Mouse (Mus musculus) ES-Bruce4 (cell line): ENCODE results near the gene Tial1. TPM values are rescaled to one million over a fixed set of nuclear protein-coding genes. Genes with fewer than 3 reads are reported as not detected.

ENCODE experiments used
- H3K27ac ChIP-seq: 2 replicates; pipeline ENCODE4 v1.5.1; 2012; ENCODE audit warnings: low read length, inconsistent platforms; ENCODE audit not compliant: insufficient read depth
- H3K27me3 ChIP-seq: 2 replicates; pipeline ENCODE4 v1.6.1; 2012; ENCODE audit warnings: mild to moderate bottlenecking, low read length, inconsistent platforms; ENCODE audit not compliant: control insufficient read depth, poor library complexity, insufficient read depth, severe bottlenecking
- H3K36me3 ChIP-seq: 2 replicates; pipeline ENCODE4 v1.6.1; 2012; ENCODE audit warnings: inconsistent platforms, mild to moderate bottlenecking, low read length, moderate library complexity; ENCODE audit not compliant: control insufficient read depth, poor library complexity, insufficient read depth, severe bottlenecking
- H3K4me1 ChIP-seq: one replicate; pipeline ENCODE4 v1.8.1; 2011; ENCODE audit warnings: low read length; ENCODE audit not compliant: control insufficient read depth, insufficient read depth
- H3K4me3 ChIP-seq: 2 replicates; pipeline ENCODE4 v1.5.1; 2011; ENCODE audit warnings: low read depth, mild to moderate bottlenecking, low read length
- H3K9ac ChIP-seq: 2 replicates; pipeline ENCODE4 v1.6.1; 2012; ENCODE audit warnings: low read depth, mild to moderate bottlenecking, inconsistent platforms; ENCODE audit not compliant: poor library complexity, severe bottlenecking
- H3K9me3 ChIP-seq: replicated peaks from 2 replicates; pipeline ENCODE4 v1.6.1; 2012; ENCODE audit warnings: mild to moderate bottlenecking, low read length, inconsistent platforms; ENCODE audit not compliant: control insufficient read depth, poor library complexity, insufficient read depth, severe bottlenecking
- CTCF ChIP-seq: IDR thresholded peaks from one replicate; pipeline ENCODE4 v1.8.1; 2011; ENCODE audit warnings: low read depth, low read length
- EP300 ChIP-seq: IDR thresholded peaks from 2 replicates; pipeline ENCODE4 v1.6.1; 2011; ENCODE audit warnings: low read depth, low read length; ENCODE audit not compliant: insufficient read depth
- POLR2A ChIP-seq: IDR thresholded peaks from one replicate; pipeline ENCODE4 v1.8.1; 2011; ENCODE audit warnings: low read length; ENCODE audit not compliant: insufficient read depth
- polyA plus RNA-seq: library from polyadenylated mRNA; stranded (reverse); fragments of >200 nt; gene quantifications from 2 replicates; pipeline ENCODE4 v1.2.4, GENCODE M21; 2011; ENCODE audit warnings: low read depth; ENCODE audit not compliant: missing spikeins, insufficient read depth, insufficient read length

Tial1 gene
- polyA plus RNA-seq, 1 experiment, result 152 TPM

DNA sequence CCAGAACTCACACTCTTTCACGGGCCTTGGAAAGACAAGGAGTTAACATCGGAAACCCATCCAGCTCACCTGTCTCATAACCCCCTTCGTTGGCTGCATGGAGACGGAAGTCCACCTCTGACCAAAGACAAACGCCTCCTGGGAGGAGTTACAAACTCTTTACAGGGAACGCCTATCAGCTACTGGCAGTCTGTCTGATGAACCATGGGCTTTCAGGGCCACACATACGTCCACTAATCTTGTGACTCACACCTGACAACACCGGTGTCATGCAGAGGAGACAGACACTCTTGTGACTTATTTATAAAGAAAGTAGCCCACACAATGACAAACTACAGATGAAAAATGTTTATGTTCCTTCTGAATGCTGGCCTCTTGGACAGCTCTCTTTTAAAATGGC lies 58.9 kb downstream of the Tial1 start:
- no peaks in the 10 kb centered on the region for H3K4me1 ChIP-seq
- H3K9me3 ChIP-seq, result no peaks in the 10 kb centered on the region
- no peak overlapping the region for H3K4me3 ChIP-seq
- no peak overlapping the region for H3K9ac ChIP-seq
- no peak overlapping the region for H3K27ac ChIP-seq
- no peaks in the 10 kb centered on the region; the same call in 1 of the 2 replicates for H3K27me3 ChIP-seq
- TF ChIP-seq POLR2A (no peak), EP300 (no peak), CTCF (no peak)
- H3K36me3 ChIP-seq, result no peaks in the 10 kb centered on the region

- no peak overlapping the region for H3K4me3 ChIP-seq
- no peak overlapping the region for H3K27ac ChIP-seq
- no peak for TF ChIP-seq EP300
- no peak for TF ChIP-seq CTCF
- TF ChIP-seq POLR2A, result no peak
- no peaks in the 10 kb centered on the region; the same call in 1 of the 2 replicates for H3K27me3 ChIP-seq
- H3K9ac ChIP-seq, result no peak overlapping the region
- no peaks in the 10 kb centered on the region for H3K4me1 ChIP-seq
- no peaks in the 10 kb centered on the region for H3K9me3 ChIP-seq
- H3K36me3 ChIP-seq, result no peaks in the 10 kb centered on the region
Measured at GRCm38 (mm10) chr7:128398664-128399063, 62.9 kb downstream of the Tial1 start.

DNA sequence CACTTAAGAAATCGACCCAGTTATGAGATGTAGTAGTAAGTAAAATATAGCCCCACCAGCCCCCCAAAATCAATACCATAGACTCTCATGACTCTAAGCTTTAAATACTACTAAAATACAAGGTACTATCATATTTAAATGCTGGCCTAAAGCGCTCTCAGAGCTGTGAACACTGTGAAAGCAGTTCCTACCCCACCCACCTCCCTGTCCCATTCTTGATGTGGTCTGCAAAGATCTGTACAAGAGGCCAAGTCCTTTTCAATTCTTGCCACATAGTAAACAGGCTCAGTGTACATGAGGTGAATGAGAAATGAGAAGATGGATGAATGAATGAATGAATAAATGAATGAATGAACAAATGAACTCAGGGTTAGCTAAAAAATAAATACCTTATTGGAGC lies 64.5 kb downstream of the Tial1 start:
- no peaks in the 10 kb centered on the region for H3K9me3 ChIP-seq
- no peaks in the 10 kb centered on the region for H3K36me3 ChIP-seq
- H3K27me3 ChIP-seq, result no peaks in the 10 kb centered on the region; the same call in 1 of the 2 replicates
- H3K9ac ChIP-seq, result no peak overlapping the region
- H3K4me3 ChIP-seq, result no peak overlapping the region
- no peaks in the 10 kb centered on the region for H3K4me1 ChIP-seq
- no peak overlapping the region for H3K27ac ChIP-seq
- TF ChIP-seq POLR2A (no peak), CTCF (no peak), EP300 (no peak)

DNA sequence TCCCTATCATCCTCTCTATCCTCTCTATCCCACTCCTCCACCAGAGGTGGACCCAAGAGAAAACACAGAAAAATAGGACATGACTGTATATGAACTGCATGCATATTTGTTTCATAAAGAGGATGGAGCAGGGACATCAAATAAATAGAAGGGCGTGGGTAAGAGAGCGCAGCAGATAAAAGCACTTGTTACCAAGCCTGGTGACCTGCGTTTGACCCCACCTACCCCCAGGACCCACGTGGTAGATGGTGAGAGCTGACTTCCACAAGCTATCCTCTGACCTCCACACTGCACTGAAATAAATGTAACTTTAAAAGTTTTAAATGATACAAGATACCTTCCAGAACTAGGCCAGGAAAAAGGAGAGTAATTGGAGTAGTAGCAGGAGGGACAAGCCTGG lies 67.8 kb downstream of the Tial1 start:
- Histone ChIP-seq H3K4me1 (no peaks in the 10 kb centered on the region), H3K27ac (no peak overlapping the region), H3K4me3 (no peak overlapping the region), H3K27me3 (no peaks in the 10 kb centered on the region), H3K9ac (no peak overlapping the region), H3K9me3 (no peaks in the 10 kb centered on the region), H3K36me3 (no peaks in the 10 kb centered on the region)
- no peak for TF ChIP-seq EP300

GRCm38 (mm10) chr7:128392972-128393314 lies 68.6 kb downstream of the Tial1 start:
- no peak overlapping the region for H3K4me3 ChIP-seq
- no peaks in the 10 kb centered on the region for H3K36me3 ChIP-seq
- H3K9me3 ChIP-seq, result no peaks in the 10 kb centered on the region
- no peak overlapping the region for H3K9ac ChIP-seq
- no peaks in the 10 kb centered on the region for H3K4me1 ChIP-seq
- no peak for TF ChIP-seq POLR2A
- TF ChIP-seq EP300, result no peak
- TF ChIP-seq CTCF, result no peak
- no peak overlapping the region for H3K27ac ChIP-seq
- H3K27me3 ChIP-seq, result no peaks in the 10 kb centered on the region

DNA sequence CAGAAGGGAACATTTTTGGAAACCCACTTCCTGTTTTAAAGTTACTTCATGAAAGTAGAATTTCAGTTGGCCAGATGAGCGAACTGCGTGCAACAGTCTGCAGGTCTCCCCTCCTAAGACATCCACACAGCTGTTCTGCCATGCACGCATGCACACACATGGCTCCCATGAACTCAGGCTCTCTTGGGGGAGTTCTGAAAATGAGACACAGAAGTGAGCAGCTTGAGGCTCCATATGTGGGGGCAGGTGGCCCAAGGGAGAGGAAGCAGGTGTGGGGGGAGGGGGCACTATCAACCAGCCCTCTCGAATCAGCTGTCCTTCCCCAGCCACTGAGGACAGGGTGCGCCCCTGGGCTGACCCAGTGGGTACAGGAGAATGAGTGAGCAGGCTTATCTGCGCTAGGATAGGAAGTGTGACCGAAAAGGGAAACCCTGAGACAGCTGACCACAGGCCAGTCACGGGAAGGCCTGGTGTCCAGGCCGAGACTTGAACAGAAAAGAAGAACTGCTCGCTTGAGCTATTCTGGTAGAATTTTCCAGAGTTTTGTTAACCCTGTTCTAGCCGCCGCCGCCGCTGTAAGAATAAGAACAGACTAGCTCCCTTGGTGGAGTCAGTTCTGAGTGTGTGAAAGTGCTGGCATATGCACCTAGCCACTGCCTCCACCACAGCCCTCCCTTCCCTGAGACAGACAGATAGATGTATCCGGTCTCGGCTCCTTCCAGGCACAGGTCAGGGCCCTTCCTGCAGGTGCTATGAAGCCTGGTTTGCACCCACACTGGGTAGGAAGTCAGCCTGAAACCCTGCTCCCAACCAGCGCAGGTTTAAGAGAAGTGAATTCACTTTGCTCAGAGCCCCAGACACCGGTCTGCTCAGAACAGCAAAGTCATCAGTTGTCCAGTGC lies 69.2 kb downstream of the Tial1 start:
- H3K36me3 ChIP-seq, result no peaks in the 10 kb centered on the region
- no peak overlapping the region for H3K9ac ChIP-seq
- H3K27me3 ChIP-seq, result no peaks in the 10 kb centered on the region
- H3K4me3 ChIP-seq, result no peak overlapping the region
- H3K9me3 ChIP-seq, result no peaks in the 10 kb centered on the region
- H3K27ac ChIP-seq, result no peak overlapping the region
- H3K4me1 ChIP-seq, result no peaks in the 10 kb centered on the region
- TF ChIP-seq POLR2A (no peak), CTCF (no peak), EP300 (no peak)
